ENCODE assay signal across 32 mouse cellular contexts in the genomic region with DNA sequence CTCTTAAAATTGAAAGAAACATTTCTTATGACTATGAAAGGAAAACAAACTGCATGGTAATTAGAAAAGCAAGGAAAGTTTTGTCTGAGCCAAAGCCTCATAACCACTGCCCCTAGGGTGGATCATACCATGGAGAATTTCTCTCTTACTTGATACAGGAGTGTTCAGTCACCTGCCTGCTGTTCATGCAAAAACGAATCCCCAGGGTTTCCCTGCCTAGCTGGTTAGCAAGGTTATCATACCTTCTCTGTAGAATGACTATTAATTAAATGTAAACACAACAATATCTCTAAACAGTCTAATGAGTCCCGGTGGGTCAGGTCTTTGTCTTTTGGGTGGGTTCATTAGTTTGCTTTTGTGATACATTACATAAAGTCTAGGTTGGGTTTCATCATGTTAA.
"Had no signal": no experiment of that assay in that cellular context is flagged by ENCODE, and none has a peak within 500 bp of the region (broad histone marks: within the 10 kb centered on the region; RNA-seq: fewer than 3 reads in every experiment).

No protein-coding gene starts in this region.

- H3K4me2 ChIP-seq: limb, embryonic 12.5 days; limb, embryonic 13.5 days; limb, embryonic 15.5 days; liver, embryonic 11.5 days; liver, embryonic 12.5 days; liver, embryonic 13.5 days; liver, embryonic 15.5 days; lung, embryonic 14.5 days; lung, embryonic 15.5 days; midbrain, embryonic 11.5 days; midbrain, embryonic 12.5 days; midbrain, embryonic 13.5 days; midbrain, embryonic 15.5 days; neural tube, embryonic 12.5 days had no signal

- H3K9ac ChIP-seq: limb, embryonic 12.5 days; limb, embryonic 13.5 days; limb, embryonic 15.5 days; liver, embryonic 12.5 days; liver, embryonic 13.5 days; liver, embryonic 14.5 days; liver, embryonic 15.5 days; liver, postnatal 0 days; lung, embryonic 14.5 days; lung, embryonic 15.5 days; midbrain, embryonic 12.5 days; midbrain, embryonic 13.5 days; midbrain, embryonic 15.5 days; neural tube, embryonic 12.5 days had no signal

- H3K36me3 ChIP-seq: limb, embryonic 10.5 days; limb, embryonic 12.5 days; limb, embryonic 13.5 days; limb, embryonic 15.5 days; liver, embryonic 12.5 days; liver, embryonic 13.5 days; liver, embryonic 15.5 days; lung, embryonic 15.5 days; midbrain, embryonic 10.5 days; midbrain, embryonic 12.5 days; midbrain, embryonic 13.5 days; midbrain, embryonic 15.5 days; neural tube, embryonic 12.5 days had no signal

- H3K27ac ChIP-seq: limb, embryonic 10.5 days; limb, embryonic 12.5 days; limb, embryonic 13.5 days; limb, embryonic 15.5 days; liver, embryonic 12.5 days; liver, embryonic 13.5 days; liver, embryonic 14.5 days; liver, embryonic 15.5 days; lung, embryonic 15.5 days; macrophage; midbrain, embryonic 10.5 days; midbrain, embryonic 12.5 days; midbrain, embryonic 13.5 days; midbrain, embryonic 15.5 days; neural tube, embryonic 12.5 days had no signal

- ATAC-seq: liver, embryonic 12.5 days; liver, postnatal 0 days; lung, postnatal 0 days; midbrain, embryonic 13.5 days; midbrain, embryonic 15.5 days; midbrain, embryonic 16.5 days had no signal

- H3K4me1 ChIP-seq: limb, embryonic 10.5 days; limb, embryonic 12.5 days; limb, embryonic 13.5 days; limb, embryonic 15.5 days; liver, embryonic 12.5 days; liver, embryonic 13.5 days; liver, embryonic 15.5 days; lung, embryonic 15.5 days; megakaryocyte, embryonic 14.5 days; midbrain, embryonic 10.5 days; midbrain, embryonic 12.5 days; midbrain, embryonic 13.5 days; midbrain, embryonic 15.5 days; neural tube, embryonic 12.5 days had no signal

- DNase-seq: left cerebral cortex, postnatal 4 days; liver; liver, embryonic 13.5 days; liver, postnatal 0 days; lung, adult 18-20 months; lung, adult 2 months; lung, embryonic 14.5 days; lung, postnatal 10 days; lung, postnatal 14 days; lung, postnatal 36 days; lung, postnatal 4 days; midbrain, embryonic 14.5 days had no signal

- H3K27me3 ChIP-seq: limb, embryonic 12.5 days; limb, embryonic 13.5 days; limb, embryonic 15.5 days; liver, embryonic 12.5 days; liver, embryonic 13.5 days; liver, embryonic 15.5 days; lung, embryonic 15.5 days; megakaryocyte, embryonic 14.5 days; midbrain, embryonic 12.5 days; midbrain, embryonic 13.5 days; midbrain, embryonic 15.5 days; neural tube, embryonic 12.5 days had no signal

- H3K9me3 ChIP-seq: limb, embryonic 10.5 days; limb, embryonic 12.5 days; limb, embryonic 13.5 days; limb, embryonic 15.5 days; liver, embryonic 12.5 days; liver, embryonic 13.5 days; liver, embryonic 15.5 days; lung, embryonic 15.5 days; midbrain, embryonic 10.5 days; midbrain, embryonic 12.5 days; midbrain, embryonic 13.5 days; midbrain, embryonic 15.5 days; neural tube, embryonic 12.5 days had no signal

- H3K4me3 ChIP-seq: limb, embryonic 10.5 days; limb, embryonic 12.5 days; limb, embryonic 13.5 days; limb, embryonic 15.5 days; liver, embryonic 12.5 days; liver, embryonic 13.5 days; liver, embryonic 15.5 days; lung, embryonic 15.5 days; megakaryocyte, embryonic 14.5 days; midbrain, embryonic 10.5 days; midbrain, embryonic 12.5 days; midbrain, embryonic 13.5 days; midbrain, embryonic 15.5 days; myocyte; neural tube, embryonic 12.5 days had no signal
